Mouse (Mus musculus) stomach, embryonic 14.5 days (tissue): Measurements from ENCODE around the gene Socs1. TPM values are rescaled to one million over a fixed set of nuclear protein-coding genes. Genes with fewer than 3 reads are reported as not detected.

Experiments
- ATAC-seq: fragments of 200-750 bp; cut with Nextera tagmentation; 2 replicates; pipeline ENCODE4 v1.8.0; 2017; ENCODE audit warnings: low read depth, moderate TSS enrichment; ENCODE audit not compliant: insufficient number of reproducible peaks, insufficient read depth, low FRiP score
- H3K27ac ChIP-seq: fragments of 300-500 bp; sonication (generic); 2 replicates; pipeline ENCODE4 v1.5.1; 2014; ENCODE audit warnings: mild to moderate bottlenecking, low read length, moderate library complexity, mixed read lengths
- H3K27me3 ChIP-seq: fragments of 300-500 bp; sonication (generic); 2 replicates; pipeline ENCODE4 v1.6.1; 2014; ENCODE audit warnings: low read length, control low read depth, mixed read lengths; ENCODE audit not compliant: control insufficient read depth, insufficient read depth
- H3K36me3 ChIP-seq: fragments of 300-500 bp; sonication (generic); 2 replicates; pipeline ENCODE4 v1.6.1; 2014; ENCODE audit warnings: mild to moderate bottlenecking, control low read depth, low read length, moderate library complexity, mixed read lengths; ENCODE audit not compliant: control insufficient read depth, insufficient read depth
- H3K4me1 ChIP-seq: fragments of 300-500 bp; sonication (generic); 2 replicates; pipeline ENCODE4 v1.6.1; 2014; ENCODE audit warnings: low read length, control low read depth, mixed read lengths; ENCODE audit not compliant: control insufficient read depth, insufficient read depth
- H3K4me2 ChIP-seq: fragments of 300-500 bp; sonication (generic); replicated peaks from 2 replicates; pipeline ENCODE4 v1.6.1; 2014; ENCODE audit warnings: low read depth, low read length, control low read depth
- H3K4me3 ChIP-seq: fragments of 300-500 bp; sonication (generic); 2 replicates; pipeline ENCODE4 v1.5.1; 2014; ENCODE audit warnings: low read depth, low read length, control low read depth
- H3K9ac ChIP-seq: fragments of 300-500 bp; sonication (generic); replicated peaks from 2 replicates; pipeline ENCODE4 v1.6.1; 2014; ENCODE audit warnings: low read depth, mild to moderate bottlenecking, control low read depth, low read length, moderate library complexity, mixed read lengths
- H3K9me3 ChIP-seq: fragments of 300-500 bp; sonication (generic); 2 replicates; pipeline ENCODE4 v1.6.1; 2016; ENCODE audit warnings: low read depth, low read length, control low read depth; ENCODE audit not compliant: control insufficient read depth
- WGBS: fragments of 180-500 bp; shearing (Covaris S2); extraction: QIAGEN DNeasy Blood & Tissue Kit; methylation state at CpG from one replicate; pipeline ENCODE4 v1.1.7; 2014; 5-methylcytosine and 5-hydroxymethylcytosine counted together
- polyA plus RNA-seq: library from polyadenylated mRNA; unstranded; fragments of >200 nt; fragmentation: Nextera tagmentation; extraction: Ambion mirVana; gene quantifications from 2 replicates; pipeline ENCODE4 v1.2.1, GENCODE M21; 2014

The Socs1 gene
- polyA plus RNA-seq, 1 experiment from 2014 or later, result 11.4 TPM

- peak overlapping the region; percentile 77 for H3K9ac ChIP-seq
- H3K4me2 ChIP-seq, result peak overlapping the region; percentile 95
- 0 out of 2 replicates have a peak, but pooled peaks cover 3% of the 10 kb centered on the region for H3K36me3 ChIP-seq
- peak overlapping the region; percentile 99 for H3K27ac ChIP-seq
- no peaks in the 10 kb centered on the region for H3K27me3 ChIP-seq
- WGBS, result under 1% methylated on average over 81 of the region's 81 CpGs
- 0 out of 2 replicates have a peak, but pooled peaks have one; percentile 0 for ATAC-seq
- peaks cover 41% of the 10 kb centered on the region for H3K4me1 ChIP-seq
- no peaks in the 10 kb centered on the region for H3K9me3 ChIP-seq
- H3K4me3 ChIP-seq, result peak overlapping the region; percentile 52
Measured at GRCm38 (mm10) chr16:10783883-10784792, 1.2 kb downstream of the Socs1 start.

- peak overlapping the region; percentile 95 for H3K4me2 ChIP-seq
- peak overlapping the region; percentile 77; the same call in 1 of the 2 replicates for H3K9ac ChIP-seq
- ATAC-seq, result no peak
- WGBS, result 34% methylated on average over 8 of the region's 8 CpGs
- no peaks in the 10 kb centered on the region for H3K27me3 ChIP-seq
- H3K4me3 ChIP-seq, result peak overlapping the region; percentile 52
- 0 out of 2 replicates have a peak, but pooled peaks cover 3% of the 10 kb centered on the region for H3K36me3 ChIP-seq
- peaks cover 41% of the 10 kb centered on the region for H3K4me1 ChIP-seq
- no peak overlapping the region; the same call in 1 of the 2 replicates for H3K27ac ChIP-seq
- H3K9me3 ChIP-seq, result no peaks in the 10 kb centered on the region
Measured at GRCm38 (mm10) chr16:10783451-10783850, 1.9 kb downstream of the Socs1 start.

- Histone ChIP-seq H3K36me3 (0 out of 2 replicates have a peak, but pooled peaks cover 3% of the 10 kb centered on the region), H3K4me2 (peak overlapping the region; percentile 95), H3K4me3 (peak overlapping the region; percentile 52), H3K4me1 (peaks cover 41% of the 10 kb centered on the region), H3K27me3 (no peaks in the 10 kb centered on the region), H3K27ac (no peak overlapping the region; the same call in 1 of the 2 replicates), H3K9ac (0 out of 2 replicates have a peak overlapping the region, but pooled peaks have one; percentile 77), H3K9me3 (no peaks in the 10 kb centered on the region)
- ATAC-seq, result no peak
- WGBS, result 13% methylated on average over 1 of the region's 1 CpGs
Measured at GRCm38 (mm10) chr16:10783152-10783434, 2.2 kb downstream of the Socs1 start.

GRCm38 (mm10) chr16:10782377-10783151 lies 2.8 kb downstream of the Socs1 start:
- H3K27me3 ChIP-seq, result no peaks in the 10 kb centered on the region
- 33% methylated on average over 6 of the region's 6 CpGs for WGBS
- 0 out of 2 replicates have a peak overlapping the region, but pooled peaks have one; percentile 77 for H3K9ac ChIP-seq
- H3K4me2 ChIP-seq, result peak overlapping the region; percentile 95
- no peaks in the 10 kb centered on the region for H3K9me3 ChIP-seq
- 0 out of 2 replicates have a peak, but pooled peaks cover 3% of the 10 kb centered on the region for H3K36me3 ChIP-seq
- H3K4me1 ChIP-seq, result peaks cover 41% of the 10 kb centered on the region
- peak overlapping the region; percentile 49 for H3K27ac ChIP-seq
- peak overlapping the region; percentile 52 for H3K4me3 ChIP-seq
- ATAC-seq, result no peak

- no peaks in the 10 kb centered on the region for H3K27me3 ChIP-seq
- H3K27ac ChIP-seq, result peak overlapping the region; percentile 49
- H3K4me1 ChIP-seq, result peaks cover 36% of the 10 kb centered on the region
- peak overlapping the region; percentile 52; the same call in 1 of the 2 replicates for H3K4me3 ChIP-seq
- peak overlapping the region; percentile 95 for H3K4me2 ChIP-seq
- H3K36me3 ChIP-seq, result 0 out of 2 replicates have a peak, but pooled peaks cover 3% of the 10 kb centered on the region
- 27% methylated on average over 9 of the region's 9 CpGs for WGBS
- H3K9me3 ChIP-seq, result no peaks in the 10 kb centered on the region
- no peak for ATAC-seq
- no peak overlapping the region for H3K9ac ChIP-seq
Measured at GRCm38 (mm10) chr16:10781862-10782371, 3.4 kb downstream of the Socs1 start.

GRCm38 (mm10) chr16:10780631-10781120 lies 4.7 kb downstream of the Socs1 start:
- no peak for ATAC-seq
- Histone ChIP-seq H3K9ac (no peak overlapping the region), H3K9me3 (no peaks in the 10 kb centered on the region), H3K4me2 (peak overlapping the region; percentile 4; the same call in 1 of the 2 replicates), H3K36me3 (0 out of 2 replicates have a peak, but pooled peaks cover 3% of the 10 kb centered on the region), H3K27me3 (no peaks in the 10 kb centered on the region), H3K27ac (peak overlapping the region; percentile 49; the same call in 1 of the 2 replicates), H3K4me1 (peaks cover 29% of the 10 kb centered on the region), H3K4me3 (no peak overlapping the region)
- 58% methylated on average over 5 of the region's 5 CpGs for WGBS

GRCm38 (mm10) chr16:10777579-10778160 lies 7.7 kb downstream of the Socs1 start:
- Histone ChIP-seq H3K9ac (no peak overlapping the region), H3K4me1 (peaks cover 23% of the 10 kb centered on the region), H3K9me3 (no peaks in the 10 kb centered on the region), H3K4me2 (no peak overlapping the region), H3K27me3 (no peaks in the 10 kb centered on the region), H3K27ac (no peak overlapping the region), H3K36me3 (0 out of 2 replicates have a peak, but pooled peaks cover under 1% of the 10 kb centered on the region), H3K4me3 (no peak overlapping the region)
- no peak for ATAC-seq
- WGBS, result 52% methylated on average over 5 of the region's 5 CpGs
